Mouse (Mus musculus) frontal cortex, postnatal 36 days (tissue): Measurements from ENCODE around the gene Wdr4.

Source experiments
- DNase-seq, 2 experiments: peaks; one replicate each; pipeline ENCODE4 v3.0.0; 2022; ENCODE audit warnings: low spot score in 2 of 2

Gene Wdr4

GRCm38 (mm10) chr17:31445061-31445731 lies 74.6 kb downstream of the Wdr4 start:
- no peak for DNase-seq
